Mouse (Mus musculus) left cerebral cortex, adult 8-10 months (tissue): ENCODE measurements at regions not wholly inside any gene's neighbourhood (a gene's known extent, or its start where the extent isn't known, plus 50 kb on each side); places are given as distances from the start of the nearest gene placed in this dataset.

Experiments
- DNase-seq, 2 experiments: peaks; one replicate each; pipeline ENCODE4 v3.0.0; 2022; ENCODE audit warnings: low spot score in 2 of 2

- DNase-seq: no peak
Observed at GRCm38 (mm10) chr4:10770026-10770643, 104.2 kb upstream of the 2610301B20Rik start.

- DNase-seq: no peak
Observed at GRCm38 (mm10) chr4:10774557-10775215, 99.6 kb upstream of the 2610301B20Rik start.

DNA sequence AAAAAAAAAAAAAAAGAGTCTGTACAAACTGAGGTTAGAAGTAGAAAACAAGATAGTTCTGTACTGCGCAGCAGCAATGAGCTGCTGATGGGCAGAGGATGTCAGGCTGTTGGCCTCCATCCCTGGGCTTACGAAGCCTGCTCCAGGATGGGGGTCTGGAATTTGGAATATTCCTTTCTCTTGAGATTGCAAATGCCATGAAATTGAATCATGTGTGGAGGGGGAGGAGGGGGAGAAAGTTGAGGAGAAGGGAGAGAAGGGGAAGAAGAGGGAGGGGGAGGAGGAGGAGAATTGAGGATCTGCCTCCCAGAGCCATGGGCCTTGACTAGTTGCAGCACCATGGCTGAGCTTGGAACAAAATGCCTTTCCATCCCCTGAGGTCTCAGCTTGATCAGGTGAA, 87.6 kb upstream of the 2610301B20Rik start:
- no peak for DNase-seq

DNA sequence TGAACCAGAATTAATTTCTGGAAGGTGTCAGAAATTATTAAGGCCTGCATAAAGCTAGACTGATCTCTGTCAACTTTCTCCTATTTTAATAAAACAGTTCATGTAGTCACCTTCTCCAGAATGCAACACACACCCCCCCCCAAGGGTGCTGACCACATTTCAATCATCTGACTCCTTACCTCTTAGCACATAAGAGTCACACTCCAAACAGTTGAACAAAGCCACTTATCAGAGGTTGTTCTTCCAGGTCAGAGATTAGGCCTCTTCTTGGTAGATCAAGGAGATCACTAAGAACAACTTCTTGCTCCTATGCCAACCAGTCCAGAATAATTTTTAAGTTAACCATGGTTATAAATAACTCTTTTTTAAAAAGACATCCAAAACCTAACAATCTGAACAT, 86.0 kb upstream of the 2610301B20Rik start:
- no peak for DNase-seq

DNA sequence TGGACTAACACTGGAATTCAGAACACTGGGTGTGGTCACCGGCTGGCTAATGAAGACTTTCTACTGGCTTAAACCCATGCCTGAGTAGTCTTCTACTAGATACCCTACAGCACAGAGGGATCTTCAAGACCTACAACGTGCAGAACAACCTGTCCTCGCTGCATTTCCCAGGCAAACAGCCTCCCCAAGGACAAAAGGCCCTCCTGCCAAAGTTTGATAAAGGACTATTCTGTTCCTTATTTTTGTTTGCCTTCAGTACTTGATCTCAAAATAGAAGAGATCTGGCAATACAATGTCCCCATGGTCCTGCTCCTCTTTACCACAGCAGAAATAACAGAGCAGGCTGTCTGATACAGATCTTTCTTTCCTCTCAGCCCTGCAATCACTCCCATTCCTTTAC, 85.2 kb upstream of the 2610301B20Rik start:
- DNase-seq: no peak

DNA sequence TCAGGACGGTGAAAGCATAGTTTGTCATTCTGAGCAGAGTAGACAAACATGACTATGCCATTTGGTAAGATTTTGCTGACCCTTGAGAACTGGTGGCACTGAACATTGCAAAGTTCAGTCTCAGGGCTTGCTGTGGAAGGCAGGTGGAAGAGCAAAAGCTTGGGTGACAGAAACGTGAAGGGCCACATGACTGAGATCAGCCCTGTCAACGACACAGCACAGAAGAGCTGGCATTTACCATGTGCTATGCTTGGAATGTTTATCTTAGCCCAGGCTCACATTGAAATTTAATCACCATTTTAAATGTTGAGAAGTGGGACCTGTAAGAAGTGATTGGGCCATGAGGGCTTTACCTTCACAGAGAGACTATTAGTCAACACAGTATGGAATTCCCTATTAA, 81.7 kb upstream of the 2610301B20Rik start:
- no peak for DNase-seq

DNA sequence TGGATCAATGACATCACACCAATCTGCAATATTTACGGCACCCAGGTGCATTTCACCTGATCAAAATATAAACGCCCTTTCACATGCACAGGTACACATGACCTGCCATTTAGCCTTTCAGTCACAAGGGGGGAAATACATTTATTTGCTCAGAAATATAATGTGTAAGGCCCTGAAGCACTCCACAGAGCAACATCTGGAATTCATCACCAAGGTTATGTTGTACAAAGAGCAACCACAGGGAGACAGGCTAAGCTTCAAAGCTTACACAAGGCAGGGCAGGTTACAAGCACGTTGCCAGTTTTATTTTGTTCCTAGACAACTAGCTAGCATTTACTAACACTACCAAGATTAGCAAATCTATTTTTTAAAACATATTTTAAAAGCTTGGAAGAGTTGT, 79.8 kb upstream of the 2610301B20Rik start:
- no peak for DNase-seq

- DNase-seq: no peak
Observed at GRCm38 (mm10) chr4:10800780-10801553, 73.3 kb upstream of the 2610301B20Rik start.

DNA sequence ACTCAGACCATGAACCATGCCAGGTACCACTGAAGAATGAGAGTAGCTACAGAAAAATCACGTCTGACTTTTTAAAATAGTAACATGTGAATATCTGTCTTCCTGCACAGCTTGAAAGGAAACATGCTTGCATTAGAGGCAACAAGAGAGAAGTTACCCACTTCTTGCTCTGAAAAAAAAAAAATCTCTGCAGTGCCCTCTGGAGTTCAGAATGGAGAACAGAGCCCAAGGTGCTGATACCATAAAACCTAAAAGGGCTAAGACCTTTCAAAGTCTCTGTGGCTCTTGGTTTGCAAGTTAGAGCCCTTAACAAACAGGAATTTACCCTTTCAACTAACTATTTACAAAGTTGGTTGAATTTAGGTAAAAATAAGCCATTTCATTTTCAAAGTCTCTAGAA, 69.6 kb upstream of the 2610301B20Rik start:
- DNase-seq: no peak

- no peak for DNase-seq
Observed at GRCm38 (mm10) chr4:10807260-10807659, 67.0 kb upstream of the 2610301B20Rik start.

DNA sequence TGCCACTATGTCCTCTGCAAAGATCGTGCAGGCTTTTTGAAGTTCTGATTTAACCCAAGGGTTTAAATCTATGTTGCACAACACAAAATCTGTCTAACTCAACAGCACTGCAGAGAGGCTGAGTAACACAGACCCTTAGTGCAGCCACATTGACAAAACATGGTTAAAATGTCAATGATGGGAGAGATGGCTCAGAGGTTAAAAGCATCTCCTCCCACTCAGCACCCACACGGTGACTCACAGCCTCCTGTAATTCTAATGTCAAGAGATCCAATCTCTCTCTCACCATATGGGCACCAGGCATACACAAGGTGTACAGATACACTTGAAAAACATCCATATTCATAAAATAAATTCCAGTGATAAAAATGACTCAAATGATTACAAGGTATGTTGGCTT, 61.4 kb upstream of the 2610301B20Rik start:
- peak in 1 of 2 experiments; percentile 9 for DNase-seq
